Mouse (Mus musculus) forebrain, embryonic 15.5 days (tissue): ENCODE results near the gene Tspan9. TPM values are rescaled to one million over a fixed set of nuclear protein-coding genes. Genes with fewer than 3 reads are reported as not detected.

Experiments
- ATAC-seq: fragments of 200-750 bp; cut with Nextera tagmentation; replicated peaks from 2 replicates; pipeline ENCODE4 v1.8.0; 2017; ENCODE audit warnings: mild to moderate bottlenecking, moderate TSS enrichment, moderate library complexity
- H3K27ac ChIP-seq: fragments of 300-500 bp; sonication (generic); replicated peaks from 2 replicates; pipeline ENCODE4 v1.5.1; 2015; ENCODE audit warnings: mild to moderate bottlenecking, inconsistent platforms
- H3K27me3 ChIP-seq: fragments of 300-500 bp; sonication (generic); 2 replicates; pipeline ENCODE4 v1.6.1; 2015; ENCODE audit warnings: inconsistent platforms
- H3K36me3 ChIP-seq: fragments of 300-500 bp; sonication (generic); 2 replicates; pipeline ENCODE4 v1.6.1; 2015; ENCODE audit warnings: mild to moderate bottlenecking, inconsistent platforms
- H3K4me1 ChIP-seq: fragments of 300-500 bp; sonication (generic); 2 replicates; pipeline ENCODE4 v1.6.1; 2015; ENCODE audit warnings: inconsistent platforms
- H3K4me2 ChIP-seq: fragments of 300-500 bp; sonication (generic); replicated peaks from 2 replicates; pipeline ENCODE4 v1.6.1; 2015; ENCODE audit warnings: mild to moderate bottlenecking, inconsistent platforms
- H3K4me3 ChIP-seq: fragments of 300-500 bp; sonication (generic); 2 replicates; pipeline ENCODE4 v1.5.1; 2015; ENCODE audit warnings: mild to moderate bottlenecking, inconsistent platforms
- H3K9ac ChIP-seq: fragments of 300-500 bp; sonication (generic); replicated peaks from 2 replicates; pipeline ENCODE4 v1.6.1; 2015; ENCODE audit warnings: mild to moderate bottlenecking, inconsistent platforms
- H3K9me3 ChIP-seq: fragments of 300-500 bp; sonication (generic); 2 replicates; pipeline ENCODE4 v1.6.1; 2016; ENCODE audit warnings: inconsistent platforms
- WGBS: fragments of 180-500 bp; shearing (Covaris S2); methylation state at CpG from one replicate; pipeline ENCODE4 v1.1.7; 2015; ENCODE audit warnings: mixed read lengths; 5-methylcytosine and 5-hydroxymethylcytosine counted together
- polyA plus RNA-seq: library from polyadenylated mRNA; unstranded; fragments of >200 nt; fragmentation: Nextera tagmentation; extraction: Ambion mirVana; gene quantifications from 2 replicates; pipeline ENCODE4 v1.2.1, GENCODE M21; 2015

Gene Tspan9
- polyA plus RNA-seq, 1 experiment from 2014 or later, result 45.9 TPM

GRCm38 (mm10) chr6:128081293-128081692 is 62.1 kb downstream of the Tspan9 start:
- Histone ChIP-seq H3K4me1 (peaks cover 29% of the 10 kb centered on the region), H3K27me3 (no peaks in the 10 kb centered on the region), H3K4me2 (no peak overlapping the region), H3K36me3 (no peaks in the 10 kb centered on the region), H3K9ac (no peak overlapping the region), H3K27ac (no peak overlapping the region), H3K4me3 (no peak overlapping the region), H3K9me3 (no peaks in the 10 kb centered on the region)
- WGBS, result 80% methylated on average over 8 of the region's 8 CpGs
- no peak for ATAC-seq

DNA sequence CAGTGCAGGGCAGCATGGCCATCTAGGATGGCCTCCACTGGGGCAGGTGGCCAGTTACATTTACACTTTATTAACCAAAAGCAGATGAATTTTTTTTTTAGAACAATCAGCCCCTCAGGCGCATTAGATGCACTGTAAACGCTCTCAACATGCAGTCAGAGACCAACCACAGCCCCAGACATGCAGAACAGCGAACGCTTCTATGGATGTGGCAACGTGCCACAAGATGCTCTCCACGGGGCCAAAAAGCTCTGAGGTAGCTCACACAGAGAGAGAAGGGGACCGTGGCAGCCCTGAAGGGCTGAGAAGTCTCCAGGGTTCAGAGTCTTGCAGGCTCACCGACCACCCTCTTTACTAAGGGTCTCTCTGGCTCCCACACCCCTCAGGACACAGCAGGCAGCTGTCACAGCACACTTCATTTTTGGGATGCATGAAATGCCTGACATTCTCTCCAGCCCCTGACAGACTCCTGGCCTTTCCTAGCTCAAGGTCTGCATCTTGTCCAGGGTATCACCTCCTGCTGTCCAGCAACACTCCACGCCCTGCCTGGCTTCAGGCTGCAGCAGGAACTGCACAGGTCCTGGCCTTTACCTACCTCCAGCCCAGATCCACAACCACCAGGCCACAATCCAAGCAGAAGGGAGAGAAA is 63.7 kb downstream of the Tspan9 start:
- H3K9me3 ChIP-seq, result no peaks in the 10 kb centered on the region
- no peak overlapping the region for H3K4me3 ChIP-seq
- H3K27me3 ChIP-seq, result no peaks in the 10 kb centered on the region
- H3K4me2 ChIP-seq, result no peak overlapping the region
- no peak for ATAC-seq
- peaks cover 16% of the 10 kb centered on the region for H3K4me1 ChIP-seq
- no peaks in the 10 kb centered on the region for H3K36me3 ChIP-seq
- WGBS, result 71% methylated on average over 9 of the region's 9 CpGs
- H3K9ac ChIP-seq, result no peak overlapping the region
- no peak overlapping the region for H3K27ac ChIP-seq

GRCm38 (mm10) chr6:128078508-128078907 is 64.9 kb downstream of the Tspan9 start:
- WGBS, result 69% methylated on average over 4 of the region's 4 CpGs
- Histone ChIP-seq H3K4me2 (no peak overlapping the region), H3K4me1 (peaks cover 14% of the 10 kb centered on the region), H3K27me3 (no peaks in the 10 kb centered on the region), H3K9me3 (no peaks in the 10 kb centered on the region), H3K27ac (no peak overlapping the region), H3K4me3 (no peak overlapping the region), H3K36me3 (no peaks in the 10 kb centered on the region), H3K9ac (no peak overlapping the region)
- no peak for ATAC-seq

DNA sequence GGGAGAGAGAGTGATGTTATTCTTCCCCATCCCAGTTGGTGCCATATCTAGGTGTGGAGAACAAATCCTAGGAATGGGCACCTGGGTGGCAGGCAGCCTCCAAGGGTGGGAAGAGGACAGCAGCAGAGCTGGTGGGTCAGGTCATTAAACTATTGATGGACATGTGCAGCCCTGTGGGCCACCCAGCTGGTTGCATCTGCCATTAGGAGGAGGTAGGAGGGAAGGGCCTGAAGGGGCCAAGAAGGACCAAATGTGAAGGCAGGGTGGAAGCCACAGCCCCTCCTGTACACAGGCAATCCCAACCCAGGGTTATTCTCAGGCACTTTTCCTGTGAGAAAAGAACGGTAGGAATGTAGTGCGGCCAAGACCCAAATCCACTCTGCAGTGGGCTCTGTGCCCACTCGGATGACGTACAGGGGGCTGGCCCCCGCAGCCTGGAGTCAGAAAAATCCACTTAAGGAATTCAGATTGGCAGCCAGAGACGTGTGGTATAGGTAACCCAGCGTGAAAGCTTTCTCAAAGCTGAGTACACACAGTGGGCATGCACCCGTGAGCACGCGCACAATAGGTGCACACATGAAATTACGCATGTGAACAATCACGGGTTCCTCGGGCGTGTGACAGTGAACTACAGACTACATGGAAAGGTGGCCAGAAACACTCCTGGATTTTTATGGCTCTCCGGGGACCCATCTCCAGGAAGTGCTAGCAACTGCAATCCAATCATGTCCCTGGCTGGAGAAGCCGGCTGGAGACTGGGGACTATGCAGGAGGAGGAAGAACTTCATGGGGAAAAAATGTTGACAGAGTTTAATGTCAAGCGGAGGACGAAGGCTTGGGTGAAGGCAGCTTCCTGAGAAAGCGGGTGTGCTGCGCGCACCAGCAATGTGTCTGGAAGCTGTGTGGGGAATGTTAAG is 67.0 kb downstream of the Tspan9 start:
- H3K36me3 ChIP-seq, result no peaks in the 10 kb centered on the region
- 87% methylated on average over 21 of the region's 21 CpGs for WGBS
- H3K27me3 ChIP-seq, result no peaks in the 10 kb centered on the region
- H3K9ac ChIP-seq, result no peak overlapping the region
- no peak overlapping the region for H3K4me3 ChIP-seq
- no peaks in the 10 kb centered on the region for H3K9me3 ChIP-seq
- ATAC-seq, result no peak
- no peak overlapping the region for H3K27ac ChIP-seq
- no peak overlapping the region for H3K4me2 ChIP-seq
- H3K4me1 ChIP-seq, result peaks cover 16% of the 10 kb centered on the region

GRCm38 (mm10) chr6:128075453-128076003 is 67.9 kb downstream of the Tspan9 start:
- H3K4me2 ChIP-seq, result no peak overlapping the region
- no peak overlapping the region for H3K4me3 ChIP-seq
- no peak overlapping the region for H3K9ac ChIP-seq
- peaks cover 25% of the 10 kb centered on the region for H3K4me1 ChIP-seq
- H3K9me3 ChIP-seq, result no peaks in the 10 kb centered on the region
- H3K27ac ChIP-seq, result no peak overlapping the region
- H3K36me3 ChIP-seq, result no peaks in the 10 kb centered on the region
- ATAC-seq, result no peak
- 74% methylated on average over 5 of the region's 5 CpGs for WGBS
- H3K27me3 ChIP-seq, result no peaks in the 10 kb centered on the region

DNA sequence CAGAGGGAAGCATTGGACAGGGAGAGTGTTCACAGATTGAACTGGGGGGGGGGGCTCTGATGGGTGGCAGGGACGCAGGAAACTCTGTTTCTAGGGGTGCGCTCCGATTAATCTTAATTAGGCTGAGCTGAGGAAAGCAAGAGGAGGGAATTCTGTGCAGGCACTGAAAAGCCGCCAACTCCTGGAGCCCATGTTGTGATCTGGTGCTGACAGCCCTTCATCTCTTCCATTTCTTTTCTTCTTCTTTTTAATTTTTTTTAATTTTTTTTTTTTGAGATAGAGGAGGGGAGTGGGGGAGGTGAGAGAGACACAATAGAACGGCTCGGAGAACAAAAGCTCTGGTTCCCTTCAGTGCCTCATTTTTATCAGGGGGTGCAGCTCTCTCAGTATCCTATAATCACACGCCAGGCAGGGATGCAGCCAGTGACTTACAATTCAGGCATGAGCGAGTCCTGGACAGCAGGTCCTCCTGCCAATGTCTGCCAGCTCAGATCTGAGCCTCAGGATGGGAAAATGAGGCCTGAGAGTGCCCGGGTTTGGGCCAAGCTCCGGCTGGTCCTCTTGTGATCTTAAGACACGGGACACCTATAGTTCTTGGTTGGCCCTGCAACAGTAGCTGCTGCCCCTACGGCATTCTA is 72.4 kb downstream of the Tspan9 start:
- no peaks in the 10 kb centered on the region for H3K36me3 ChIP-seq
- H3K9ac ChIP-seq, result no peak overlapping the region; the same call in 1 of the 2 replicates
- H3K27me3 ChIP-seq, result no peaks in the 10 kb centered on the region
- peak; percentile 53 for ATAC-seq
- H3K9me3 ChIP-seq, result no peaks in the 10 kb centered on the region
- peak overlapping the region; percentile 85 for H3K27ac ChIP-seq
- no peak overlapping the region for H3K4me2 ChIP-seq
- peaks cover 28% of the 10 kb centered on the region for H3K4me1 ChIP-seq
- no peak overlapping the region for H3K4me3 ChIP-seq
- WGBS, result 34% methylated on average over 12 of the region's 12 CpGs

GRCm38 (mm10) chr6:128070072-128070872 is 73.1 kb downstream of the Tspan9 start:
- 39% methylated on average over 19 of the region's 19 CpGs for WGBS
- Histone ChIP-seq H3K9me3 (no peaks in the 10 kb centered on the region), H3K27me3 (no peaks in the 10 kb centered on the region), H3K4me3 (no peak overlapping the region), H3K36me3 (no peaks in the 10 kb centered on the region), H3K27ac (peak overlapping the region; percentile 85), H3K9ac (no peak overlapping the region), H3K4me2 (no peak overlapping the region), H3K4me1 (peaks cover 34% of the 10 kb centered on the region)
- ATAC-seq, result peak; percentile 73

DNA sequence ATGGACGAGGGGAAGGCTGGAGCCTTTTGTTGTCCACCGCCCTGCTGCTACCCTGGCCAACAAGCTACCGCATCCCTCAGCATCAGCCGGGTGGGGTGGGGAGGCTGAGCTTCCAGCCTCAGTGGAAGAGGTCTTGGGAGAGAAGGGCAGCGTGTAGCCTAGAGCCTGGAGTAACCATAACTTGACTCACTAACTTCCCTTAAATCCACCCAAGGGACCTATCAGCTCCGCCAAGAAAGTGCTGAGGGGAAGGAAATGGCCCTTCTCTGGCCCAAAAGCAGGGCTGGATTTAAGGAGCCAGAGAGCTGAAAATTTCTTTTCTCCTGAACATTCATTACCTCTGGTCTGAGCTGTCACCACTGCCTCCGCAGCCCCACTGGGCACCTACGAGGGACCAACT is 75.2 kb downstream of the Tspan9 start:
- 93% methylated on average over 8 of the region's 8 CpGs for WGBS
- Histone ChIP-seq H3K36me3 (no peaks in the 10 kb centered on the region), H3K4me3 (no peak overlapping the region), H3K4me1 (peaks cover 34% of the 10 kb centered on the region), H3K27me3 (no peaks in the 10 kb centered on the region), H3K9me3 (no peaks in the 10 kb centered on the region), H3K9ac (no peak overlapping the region), H3K27ac (no peak overlapping the region), H3K4me2 (no peak overlapping the region)
- ATAC-seq, result no peak

- ATAC-seq, result no peak
- no peaks in the 10 kb centered on the region for H3K27me3 ChIP-seq
- WGBS, result 37% methylated on average over 7 of the region's 7 CpGs
Measured at GRCm38 (mm10) chr6:128065982-128066381, 77.4 kb downstream of the Tspan9 start.

GRCm38 (mm10) chr6:128063501-128063900 is 79.9 kb downstream of the Tspan9 start:
- Histone ChIP-seq H3K4me3 (no peak overlapping the region), H3K4me2 (no peak overlapping the region), H3K9me3 (no peaks in the 10 kb centered on the region), H3K36me3 (no peaks in the 10 kb centered on the region), H3K27ac (no peak overlapping the region), H3K4me1 (peaks cover 10% of the 10 kb centered on the region; the same call in 1 of the 2 replicates), H3K9ac (no peak overlapping the region), H3K27me3 (no peaks in the 10 kb centered on the region)
- no peak for ATAC-seq
- 90% methylated on average over 1 of the region's 1 CpGs for WGBS

More at GRCm38 (mm10) chr6:128065982-128066381, 77.4 kb downstream of the Tspan9 start:
- Histone ChIP-seq H3K9me3 (no peaks in the 10 kb centered on the region), H3K27ac (no peak overlapping the region), H3K4me3 (no peak overlapping the region), H3K4me2 (no peak overlapping the region), H3K4me1 (peaks cover 23% of the 10 kb centered on the region), H3K36me3 (no peaks in the 10 kb centered on the region), H3K9ac (no peak overlapping the region)

GRCm38 (mm10) chr6:128062784-128063183 is 80.6 kb downstream of the Tspan9 start:
- Histone ChIP-seq H3K36me3 (no peaks in the 10 kb centered on the region), H3K9me3 (no peaks in the 10 kb centered on the region), H3K27ac (no peak overlapping the region), H3K4me2 (no peak overlapping the region), H3K9ac (no peak overlapping the region), H3K4me1 (peaks cover 16% of the 10 kb centered on the region; the same call in 1 of the 2 replicates), H3K4me3 (no peak overlapping the region), H3K27me3 (no peaks in the 10 kb centered on the region)
- 92% methylated on average over 6 of the region's 6 CpGs for WGBS
- ATAC-seq, result no peak
